Mouse (Mus musculus) ES-E14 (cell line): ENCODE results near the gene Rhoj.

Experiments
- CHD2 ChIP-seq: IDR thresholded peaks from 2 replicates; pipeline ENCODE4 v1.6.1; 2014; ENCODE audit warnings: mild to moderate bottlenecking, low read depth, low read length, inconsistent platforms
- MAFK ChIP-seq: IDR thresholded peaks from 2 replicates; pipeline ENCODE4 v1.6.1; 2014; ENCODE audit warnings: mild to moderate bottlenecking, low read depth, low read length, inconsistent platforms; ENCODE audit not compliant: insufficient read depth
- ZC3H11A ChIP-seq: IDR thresholded peaks from 2 replicates; pipeline ENCODE4 v1.6.1; 2012; ENCODE audit warnings: low read depth, mild to moderate bottlenecking, inconsistent platforms, low read length, borderline replicate concordance
- ZNF384 ChIP-seq: IDR thresholded peaks from 2 replicates; pipeline ENCODE4 v1.6.1; 2012; ENCODE audit warnings: low read depth, low read length, inconsistent platforms

DNA sequence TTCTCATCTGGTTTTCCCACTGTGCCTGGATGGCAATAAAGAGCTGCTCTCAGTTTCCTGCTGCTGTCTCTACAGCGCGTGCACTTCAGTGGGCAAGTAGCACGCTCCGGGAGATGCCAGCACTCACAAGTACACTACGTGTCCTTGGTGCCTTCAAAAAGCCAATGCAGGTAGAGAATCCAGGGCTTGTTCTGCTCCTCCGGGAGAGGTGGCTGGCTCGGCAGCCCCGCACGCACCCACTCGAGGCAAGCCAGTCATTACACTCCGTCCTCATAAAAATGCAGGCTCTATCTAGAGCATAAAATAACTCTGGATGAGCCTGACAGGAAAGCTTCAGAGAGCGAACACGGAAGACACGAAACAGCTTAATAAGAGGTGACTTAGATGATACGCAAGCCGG is 54.3 kb downstream of the Rhoj start:
- no peak for TF ChIP-seq MAFK
- no peak for TF ChIP-seq CHD2
- no peak for TF ChIP-seq ZC3H11A
- no peak for TF ChIP-seq ZNF384
